Mouse (Mus musculus): Measurements from ENCODE around the gene Ttc39d.
"Not testable (repeated sequence)": the region's sequence is repeated elsewhere in the genome, so short reads cannot be mapped to it uniquely, and the experiment has no call there.

The Ttc39d gene

GRCm38 (mm10) chr17:80206671-80207581 lies at the start of gene Ttc39d, which contains the start of gene Srsf7:
Ttc39d (plus strand) TSS chr17:80207460.
Srsf7 (minus strand) TSS chr17:80207307.
- peak; percentile 99 for DNase-seq (ENCODE audit: low read depth, low spot score)

- no peak for DNase-seq (ENCODE audit: low read depth, low spot score)
Observed at GRCm38 (mm10) chr17:80157489-80157888, 49.8 kb upstream of the Ttc39d start.

- no peak for DNase-seq (ENCODE audit: low read depth, low spot score)
Observed at GRCm38 (mm10) chr17:80160454-80160853, 46.8 kb upstream of the Ttc39d start.

- no peak for DNase-seq (ENCODE audit: low read depth, low spot score)
Observed at GRCm38 (mm10) chr17:80163991-80164390, 43.3 kb upstream of the Ttc39d start.

GRCm38 (mm10) chr17:80165741-80166140 lies 41.5 kb upstream of the Ttc39d start:
- DNase-seq (ENCODE audit: low read depth, low spot score), result no peak

GRCm38 (mm10) chr17:80166346-80166745 lies 40.9 kb upstream of the Ttc39d start:
- DNase-seq (ENCODE audit: low read depth, low spot score), result no peak

GRCm38 (mm10) chr17:80167436-80167835 lies 39.8 kb upstream of the Ttc39d start:
- DNase-seq (ENCODE audit: low read depth, low spot score), result no peak

GRCm38 (mm10) chr17:80167851-80168251 lies 39.4 kb upstream of the Ttc39d start:
- DNase-seq (ENCODE audit: low read depth, low spot score), result no peak

GRCm38 (mm10) chr17:80168425-80169182 lies 38.7 kb upstream of the Ttc39d start:
- DNase-seq (ENCODE audit: low read depth, low spot score), result no peak

GRCm38 (mm10) chr17:80169792-80170191 lies 37.5 kb upstream of the Ttc39d start:
- no peak for DNase-seq (ENCODE audit: low read depth, low spot score)

- DNase-seq (ENCODE audit: low read depth, low spot score), result no peak
Observed at GRCm38 (mm10) chr17:80170951-80171350, 36.3 kb upstream of the Ttc39d start.

GRCm38 (mm10) chr17:80171948-80172347 lies 35.3 kb upstream of the Ttc39d start:
- no peak for DNase-seq (ENCODE audit: low read depth, low spot score)

- DNase-seq (ENCODE audit: low read depth, low spot score), result peak; percentile 46
Observed at GRCm38 (mm10) chr17:80172761-80173160, 34.5 kb upstream of the Ttc39d start.

GRCm38 (mm10) chr17:80173708-80174107 lies 33.6 kb upstream of the Ttc39d start:
- DNase-seq (ENCODE audit: low read depth, low spot score), result no peak

GRCm38 (mm10) chr17:80174146-80174545 lies 33.1 kb upstream of the Ttc39d start:
- peak; percentile 63 for DNase-seq (ENCODE audit: low read depth, low spot score)

GRCm38 (mm10) chr17:80174699-80175385 lies 32.4 kb upstream of the Ttc39d start:
- no peak for DNase-seq (ENCODE audit: low read depth, low spot score)

GRCm38 (mm10) chr17:80175386-80175739 lies 31.9 kb upstream of the Ttc39d start:
- peak; percentile 63 for DNase-seq (ENCODE audit: low read depth, low spot score)

- DNase-seq (ENCODE audit: low read depth, low spot score), result peak; percentile 33
Observed at GRCm38 (mm10) chr17:80175966-80176365, 31.3 kb upstream of the Ttc39d start.

- not testable (repeated sequence) for DNase-seq (ENCODE audit: low read depth, low spot score)
Observed at GRCm38 (mm10) chr17:80178846-80179245, 28.4 kb upstream of the Ttc39d start.

- DNase-seq (ENCODE audit: low read depth, low spot score), result peak; percentile 70
Observed at GRCm38 (mm10) chr17:80179959-80180358, 27.3 kb upstream of the Ttc39d start.

GRCm38 (mm10) chr17:80180468-80180867 lies 26.8 kb upstream of the Ttc39d start:
- DNase-seq (ENCODE audit: low read depth, low spot score), result no peak

GRCm38 (mm10) chr17:80183615-80184014 lies 23.6 kb upstream of the Ttc39d start:
- peak; percentile 39 for DNase-seq (ENCODE audit: low read depth, low spot score)

Measured in A20 (cell line).